Comparison of ENCODE assay signal across 8 mouse cellular contexts in the genomic region with DNA sequence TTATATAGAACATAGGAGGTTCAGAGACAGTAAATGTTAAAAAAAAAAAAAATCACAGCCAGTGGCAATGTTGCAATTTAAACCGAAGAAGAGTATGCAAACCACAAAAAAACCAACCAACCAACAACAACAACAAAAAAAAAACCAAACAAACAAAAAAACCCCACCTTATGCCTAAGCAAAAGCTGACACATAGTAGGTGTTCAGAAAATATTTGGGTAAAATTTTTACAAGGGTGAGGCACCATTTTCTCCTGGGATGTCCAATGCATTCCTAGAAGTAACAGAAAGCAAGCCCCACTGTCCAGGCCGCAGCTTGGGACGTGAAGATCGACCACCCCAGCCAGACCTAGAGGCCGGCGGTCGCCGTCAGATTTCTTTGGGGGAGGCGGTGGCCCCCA. TPM values are rescaled to one million over a fixed set of nuclear protein-coding genes. Genes with fewer than 3 reads are reported as not detected.
DNase-seq lines count a peak whose midpoint lies in the region; ATAC-seq and TF ChIP-seq lines count a peak whose summit lies in the region.

Gene Zfp282, plus strand, starts transcription at position 147 of the 400 bp plus-strand sequence.

- peaks cover 7% of the 10 kb centered on the region for H3K4me1 ChIP-seq in cortical plate, adult 2 months (ENCODE audit: control insufficient read depth, insufficient read depth, low read length)
- H3K4me1 ChIP-seq in liver, embryonic 12.5 days = peaks cover 30% of the 10 kb centered on the region

- peaks cover 24% of the 10 kb centered on the region for H3K36me3 ChIP-seq in liver, embryonic 12.5 days

- H3K4me3 ChIP-seq in layer of hippocampus, adult 2 months = peak within 1 kb of the TSS; percentile 79
- H3K4me3 ChIP-seq in cortical plate, adult 2 months (ENCODE audit: insufficient read depth, low read length) = peak within 1 kb of the TSS; percentile 62
- peak within 1 kb of the TSS; percentile 93 for H3K4me3 ChIP-seq in liver, embryonic 12.5 days

- H3K27ac ChIP-seq in layer of hippocampus, adult 2 months = peak within 1 kb of the TSS; percentile 94
- peak within 1 kb of the TSS; percentile 90 for H3K27ac ChIP-seq in cortical plate, adult 2 months (ENCODE audit: insufficient read depth, low read length)
- H3K27ac ChIP-seq in liver, embryonic 12.5 days = peak within 1 kb of the TSS; percentile 96

- no peak for TF ChIP-seq CTCF in layer of hippocampus, adult 2 months (conservative IDR thresholded peaks at IDR 0.05)
- no peak for TF ChIP-seq CTCF in cortical plate, adult 2 months (IDR thresholded peaks at IDR 0.05; ENCODE audit: extremely low read depth, insufficient read depth, low read length)

- ATAC-seq in hematopoietic stem cell, adult 5-6 weeks (replicated peaks in 1 of 2; ENCODE audit: insufficient read depth in 1 of 2, low FRiP score in 2 of 2, low TSS enrichment in 1 of 2, low read depth in 1 of 2, poor library complexity in 2 of 2, severe bottlenecking in 2 of 2) = no peak
- no peak for ATAC-seq in liver, embryonic 12.5 days
- ATAC-seq in activated CD4-positive, CD25-positive, alpha-beta regulatory T cell, adult 4 months = no peak

- H3K4me2 ChIP-seq in liver, embryonic 12.5 days = peak within 1 kb of the TSS; percentile 91

- WGBS in liver, embryonic 12.5 days (ENCODE audit: insufficient replicate concordance) = 9% methylated on average over 9 of the region's 9 CpGs

- no peak for TF ChIP-seq POLR2A in cortical plate, adult 2 months (IDR thresholded peaks at IDR 0.05; ENCODE audit: extremely low read depth, insufficient read depth, low read length)

- DNase-seq in layer of hippocampus, adult 2 months (ENCODE audit: low spot score in 2 of 2) = no peak
- DNase-seq in layer of hippocampus, adult 11-12 months (ENCODE audit: low spot score) = no peak
- no peak for DNase-seq in right cerebral cortex, adult 2 months (ENCODE audit: low spot score in 2 of 2)
- DNase-seq in adrenal gland, postnatal 36 days = no peak

- no peaks in the 10 kb centered on the region for H3K27me3 ChIP-seq in liver, embryonic 12.5 days (replicated peaks)

- peak within 1 kb of the TSS; percentile 91 for H3K9ac ChIP-seq in liver, embryonic 12.5 days

- H3K9me3 ChIP-seq in liver, embryonic 12.5 days (replicated peaks) = no peaks in the 10 kb centered on the region

RNA-seq across cellular contexts. Expression of gene Zfp282, which starts in this region (rescaled TPM):
- 10 to 100 TPM; 13.3 to 13.5 TPM for total RNA-seq in layer of hippocampus, adult 2 months (2021)
- 10.0 TPM in 2 replicates for polyA plus RNA-seq in cortical plate, adult 2 months (2012; rRNA removed)
- total RNA-seq in hematopoietic stem cell, adult 5-6 weeks (2017) = 14.5 and 16.9 TPM in 2 replicates
- polyA plus RNA-seq in liver, embryonic 12.5 days (2016; fragmentation: Nextera tagmentation; extraction: Ambion mirVana) = 6.2 and 6.5 TPM in 2 replicates
- 1 to 10 TPM; 2.8 TPM for polyA plus RNA-seq in activated CD4-positive, CD25-positive, alpha-beta regulatory T cell, adult 4 months (2017; shearing (Covaris generic))
- 10 to 100 TPM in 1 of 2 experiments, 1 to 10 TPM in 1; 9.9 to 11.2 TPM for total RNA-seq in adrenal gland, postnatal 36 days (2021)
